Mouse (Mus musculus) stomach, embryonic 16.5 days (tissue): Measurements from ENCODE around the gene Il34. TPM values are rescaled to one million over a fixed set of nuclear protein-coding genes. Genes with fewer than 3 reads are reported as not detected.
"Not testable (repeated sequence)": the region's sequence is repeated elsewhere in the genome, so short reads cannot be mapped to it uniquely, and the experiment has no call there.

Experiments
- ATAC-seq: fragments of 200-750 bp; cut with Nextera tagmentation; 2 replicates; pipeline ENCODE4 v1.8.0; 2017; ENCODE audit warnings: moderate number of reproducible peaks, moderate TSS enrichment; ENCODE audit not compliant: insufficient read depth, low FRiP score
- H3K27ac ChIP-seq: fragments of 300-500 bp; sonication (generic); 2 replicates; pipeline ENCODE4 v1.5.1; 2014; ENCODE audit warnings: low read length
- H3K27me3 ChIP-seq: fragments of 300-500 bp; sonication (generic); 2 replicates; pipeline ENCODE4 v1.6.1; 2014; ENCODE audit warnings: low read length, control low read depth, mixed read lengths; ENCODE audit not compliant: control insufficient read depth, insufficient read depth
- H3K36me3 ChIP-seq: fragments of 300-500 bp; sonication (generic); 2 replicates; pipeline ENCODE4 v1.6.1; 2014; ENCODE audit warnings: low read length; ENCODE audit not compliant: control insufficient read depth, insufficient read depth
- H3K4me1 ChIP-seq: fragments of 300-500 bp; sonication (generic); 2 replicates; pipeline ENCODE4 v1.6.1; 2014; ENCODE audit warnings: low read length, control low read depth, mixed read lengths; ENCODE audit not compliant: control insufficient read depth, insufficient read depth
- H3K4me2 ChIP-seq: fragments of 300-500 bp; sonication (generic); 2 replicates; pipeline ENCODE4 v1.6.1; 2014; ENCODE audit warnings: low read depth, low read length, mixed read lengths
- H3K4me3 ChIP-seq: fragments of 300-500 bp; sonication (generic); replicated peaks from 2 replicates; pipeline ENCODE4 v1.5.1; 2014; ENCODE audit warnings: mild to moderate bottlenecking, low read length
- H3K9ac ChIP-seq: fragments of 300-500 bp; sonication (generic); 2 replicates; pipeline ENCODE4 v1.6.1; 2014; ENCODE audit warnings: low read length
- H3K9me3 ChIP-seq: fragments of 300-500 bp; sonication (generic); replicated peaks from 2 replicates; pipeline ENCODE4 v1.6.1; 2016; ENCODE audit warnings: low read length, control low read depth; ENCODE audit not compliant: control insufficient read depth
- WGBS: fragments of 180-500 bp; shearing (Covaris S2); extraction: QIAGEN DNeasy Blood & Tissue Kit; methylation state at CpG from one replicate; pipeline ENCODE4 v1.1.7; 2014; 5-methylcytosine and 5-hydroxymethylcytosine counted together
- polyA plus RNA-seq: library from polyadenylated mRNA; unstranded; fragments of >200 nt; fragmentation: Nextera tagmentation; extraction: Ambion mirVana; gene quantifications from 2 replicates; pipeline ENCODE4 v1.2.1, GENCODE M21; 2015

Gene Il34
- polyA plus RNA-seq, 1 experiment from 2014 or later: 2.9 TPM

- WGBS: 32% methylated on average over 6 of the region's 6 CpGs
- no peak overlapping the region for H3K9ac ChIP-seq
- H3K9me3 ChIP-seq: no peaks in the 10 kb centered on the region
- peaks cover 7% of the 10 kb centered on the region for H3K4me1 ChIP-seq
- H3K27me3 ChIP-seq: no peaks in the 10 kb centered on the region
- H3K27ac ChIP-seq: no peak overlapping the region
- no peak overlapping the region for H3K4me2 ChIP-seq
- H3K36me3 ChIP-seq: no peaks in the 10 kb centered on the region
- no peak for ATAC-seq
- H3K4me3 ChIP-seq: no peak overlapping the region
Measured at GRCm38 (mm10) chr8:110790270-110790669, 15.5 kb downstream of the Il34 start.

- no peak overlapping the region for H3K4me3 ChIP-seq
- 51% methylated on average over 12 of the region's 12 CpGs for WGBS
- no peak overlapping the region for H3K4me2 ChIP-seq
- H3K4me1 ChIP-seq: peaks cover 7% of the 10 kb centered on the region
- H3K9ac ChIP-seq: no peak overlapping the region
- no peaks in the 10 kb centered on the region for H3K27me3 ChIP-seq
- ATAC-seq: no peak
- H3K9me3 ChIP-seq: no peaks in the 10 kb centered on the region
- no peak overlapping the region for H3K27ac ChIP-seq
- H3K36me3 ChIP-seq: no peaks in the 10 kb centered on the region
Measured at GRCm38 (mm10) chr8:110789571-110789970, 16.2 kb downstream of the Il34 start.

- H3K9ac ChIP-seq: no peak overlapping the region
- ATAC-seq: no peak
- WGBS: 52% methylated on average over 12 of the region's 12 CpGs
- H3K4me3 ChIP-seq: no peak overlapping the region
- no peaks in the 10 kb centered on the region for H3K27me3 ChIP-seq
- no peaks in the 10 kb centered on the region for H3K9me3 ChIP-seq
- no peak overlapping the region for H3K4me2 ChIP-seq
- H3K4me1 ChIP-seq: peaks cover 7% of the 10 kb centered on the region
- no peak overlapping the region for H3K27ac ChIP-seq
- H3K36me3 ChIP-seq: no peaks in the 10 kb centered on the region
Measured at GRCm38 (mm10) chr8:110788981-110789380, 16.7 kb downstream of the Il34 start.

GRCm38 (mm10) chr8:110787411-110787954 lies 18.2 kb downstream of the Il34 start:
- no peaks in the 10 kb centered on the region for H3K4me1 ChIP-seq
- H3K36me3 ChIP-seq: no peaks in the 10 kb centered on the region
- 79% methylated on average over 9 of the region's 9 CpGs for WGBS
- H3K4me3 ChIP-seq: no peak overlapping the region
- H3K27ac ChIP-seq: no peak overlapping the region
- no peaks in the 10 kb centered on the region for H3K27me3 ChIP-seq
- no peak overlapping the region for H3K9ac ChIP-seq
- H3K4me2 ChIP-seq: no peak overlapping the region
- no peaks in the 10 kb centered on the region for H3K9me3 ChIP-seq
- ATAC-seq: no peak

GRCm38 (mm10) chr8:110786934-110787333 lies 18.8 kb downstream of the Il34 start:
- H3K27me3 ChIP-seq: no peaks in the 10 kb centered on the region
- no peaks in the 10 kb centered on the region for H3K9me3 ChIP-seq
- no peak overlapping the region for H3K4me2 ChIP-seq
- H3K27ac ChIP-seq: no peak overlapping the region
- no peaks in the 10 kb centered on the region for H3K4me1 ChIP-seq
- H3K4me3 ChIP-seq: no peak overlapping the region
- WGBS: 74% methylated on average over 8 of the region's 8 CpGs
- no peak overlapping the region for H3K9ac ChIP-seq
- H3K36me3 ChIP-seq: no peaks in the 10 kb centered on the region
- ATAC-seq: no peak

- not testable (repeated sequence) for H3K4me2 ChIP-seq, H3K36me3 ChIP-seq, H3K27ac ChIP-seq, H3K4me3 ChIP-seq, H3K4me1 ChIP-seq, ATAC-seq, H3K27me3 ChIP-seq, H3K9ac ChIP-seq, H3K9me3 ChIP-seq
- 77% methylated on average over 7 of the region's 7 CpGs for WGBS
Measured at GRCm38 (mm10) chr8:110786501-110786900, 19.2 kb downstream of the Il34 start.

- Histone ChIP-seq H3K36me3 (no peaks in the 10 kb centered on the region), H3K4me1 (no peaks in the 10 kb centered on the region), H3K27ac (no peak overlapping the region), H3K9ac (no peak overlapping the region), H3K27me3 (no peaks in the 10 kb centered on the region), H3K4me3 (no peak overlapping the region), H3K9me3 (no peaks in the 10 kb centered on the region), H3K4me2 (no peak overlapping the region)
- no peak for ATAC-seq
- 66% methylated on average over 2 of the region's 2 CpGs for WGBS
Measured at GRCm38 (mm10) chr8:110785366-110785765, 20.4 kb downstream of the Il34 start.

GRCm38 (mm10) chr8:110779924-110780718 lies 25.6 kb downstream of the Il34 start:
- Histone ChIP-seq H3K4me2 (no peak overlapping the region), H3K9me3 (no peaks in the 10 kb centered on the region), H3K4me1 (no peaks in the 10 kb centered on the region), H3K4me3 (no peak overlapping the region), H3K9ac (no peak overlapping the region), H3K27ac (no peak overlapping the region), H3K27me3 (no peaks in the 10 kb centered on the region), H3K36me3 (no peaks in the 10 kb centered on the region)
- WGBS: 67% methylated on average over 13 of the region's 13 CpGs
- no peak for ATAC-seq

GRCm38 (mm10) chr8:110776335-110776734 lies 29.4 kb downstream of the Il34 start:
- no peak for ATAC-seq
- Histone ChIP-seq H3K36me3 (no peaks in the 10 kb centered on the region), H3K27ac (no peak overlapping the region), H3K4me3 (no peak overlapping the region), H3K27me3 (no peaks in the 10 kb centered on the region), H3K4me2 (no peak overlapping the region), H3K4me1 (no peaks in the 10 kb centered on the region), H3K9me3 (no peaks in the 10 kb centered on the region), H3K9ac (no peak overlapping the region)
- 94% methylated on average over 3 of the region's 3 CpGs for WGBS
